Mouse (Mus musculus) limb, embryonic 10.5 days (tissue): ENCODE measurements at regions not wholly inside any gene's neighbourhood (a gene's known extent, or its start where the extent isn't known, plus 50 kb on each side); places are given as distances from the start of the nearest gene placed in this dataset.

Experiments used
- DNase-seq: peaks from one replicate; pipeline ENCODE4 v3.0.0-alpha.2; 2017; ENCODE audit warnings: low spot score
- H3K27ac ChIP-seq: fragments of 300-500 bp; sonication (generic); 2 replicates; pipeline ENCODE4 v1.5.1; 2016; ENCODE audit warnings: mild to moderate bottlenecking
- H3K27me3 ChIP-seq: fragments of 300-500 bp; sonication (generic); 2 replicates; pipeline ENCODE4 v1.6.1; 2016; ENCODE audit warnings: low read depth, mild to moderate bottlenecking; ENCODE audit not compliant: poor library complexity, severe bottlenecking
- H3K36me3 ChIP-seq: fragments of 300-500 bp; sonication (generic); 2 replicates; pipeline ENCODE4 v1.6.1; 2016; ENCODE audit warnings: mild to moderate bottlenecking, moderate library complexity
- H3K4me1 ChIP-seq: fragments of 300-500 bp; sonication (generic); 2 replicates; pipeline ENCODE4 v1.6.1; 2016
- H3K4me3 ChIP-seq: fragments of 300-500 bp; sonication (generic); 2 replicates; pipeline ENCODE4 v1.5.1; 2016; ENCODE audit warnings: mild to moderate bottlenecking, moderate library complexity
- H3K9me3 ChIP-seq: fragments of 300-500 bp; sonication (generic); replicated peaks from 2 replicates; pipeline ENCODE4 v1.6.1; 2016; ENCODE audit warnings: mild to moderate bottlenecking
- WGBS: fragments of 180-500 bp; shearing (Covaris S2); methylation state at CpG from one replicate; pipeline ENCODE4 v1.1.7; 2016; 5-methylcytosine and 5-hydroxymethylcytosine counted together

GRCm38 (mm10) chr9:23134006-23134405 lies 88.9 kb upstream of the Bmper start:
- Histone ChIP-seq H3K4me1 (peaks cover 13% of the 10 kb centered on the region), H3K36me3 (no peaks in the 10 kb centered on the region), H3K4me3 (no peak overlapping the region), H3K27ac (no peak overlapping the region; the same call in 1 of the 2 replicates), H3K27me3 (no peaks in the 10 kb centered on the region), H3K9me3 (no peaks in the 10 kb centered on the region)
- 98% methylated on average over 2 of the region's 2 CpGs for WGBS
- DNase-seq: no peak

- DNase-seq: no peak
- no peak overlapping the region for H3K4me3 ChIP-seq
- no peaks in the 10 kb centered on the region for H3K36me3 ChIP-seq
- peaks cover 13% of the 10 kb centered on the region for H3K4me1 ChIP-seq
- no peak overlapping the region; the same call in 1 of the 2 replicates for H3K27ac ChIP-seq
- no peaks in the 10 kb centered on the region for H3K9me3 ChIP-seq
- no peaks in the 10 kb centered on the region for H3K27me3 ChIP-seq
- 81% methylated on average over 12 of the region's 12 CpGs for WGBS
Measured at GRCm38 (mm10) chr9:23134421-23135118, 88.3 kb upstream of the Bmper start.

- no peak for DNase-seq
- no peaks in the 10 kb centered on the region for H3K9me3 ChIP-seq
Measured at GRCm38 (mm10) chr9:23136511-23136910, 86.4 kb upstream of the Bmper start.

GRCm38 (mm10) chr9:23137682-23138210 lies 85.1 kb upstream of the Bmper start:
- WGBS: 53% methylated on average over 5 of the region's 5 CpGs
- Histone ChIP-seq H3K36me3 (no peaks in the 10 kb centered on the region), H3K4me1 (peaks cover 13% of the 10 kb centered on the region), H3K4me3 (no peak overlapping the region), H3K27ac (no peak overlapping the region), H3K9me3 (no peaks in the 10 kb centered on the region), H3K27me3 (no peaks in the 10 kb centered on the region)
- DNase-seq: no peak

More at GRCm38 (mm10) chr9:23136511-23136910, 86.4 kb upstream of the Bmper start:
- no peaks in the 10 kb centered on the region for H3K36me3 ChIP-seq
- H3K27me3 ChIP-seq: no peaks in the 10 kb centered on the region
- peaks cover 13% of the 10 kb centered on the region for H3K4me1 ChIP-seq
- H3K27ac ChIP-seq: no peak overlapping the region
- 92% methylated on average over 5 of the region's 5 CpGs for WGBS
- no peak overlapping the region for H3K4me3 ChIP-seq

GRCm38 (mm10) chr9:23139580-23140162 lies 83.2 kb upstream of the Bmper start:
- H3K36me3 ChIP-seq: no peaks in the 10 kb centered on the region

GRCm38 (mm10) chr9:23144281-23144680 lies 78.6 kb upstream of the Bmper start:
- no peaks in the 10 kb centered on the region for H3K4me1 ChIP-seq
- H3K27me3 ChIP-seq: no peaks in the 10 kb centered on the region
- no peaks in the 10 kb centered on the region for H3K36me3 ChIP-seq
- WGBS: 80% methylated on average over 7 of the region's 7 CpGs
- no peak overlapping the region for H3K4me3 ChIP-seq
- no peaks in the 10 kb centered on the region for H3K9me3 ChIP-seq
- DNase-seq: no peak
- H3K27ac ChIP-seq: no peak overlapping the region

More at GRCm38 (mm10) chr9:23139580-23140162, 83.2 kb upstream of the Bmper start:
- Histone ChIP-seq H3K4me1 (peaks cover 8% of the 10 kb centered on the region), H3K27me3 (no peaks in the 10 kb centered on the region), H3K4me3 (no peak overlapping the region), H3K27ac (no peak overlapping the region), H3K9me3 (no peaks in the 10 kb centered on the region)
- WGBS: 77% methylated on average over 4 of the region's 4 CpGs
- DNase-seq: no peak

GRCm38 (mm10) chr9:23150338-23150737 lies 72.5 kb upstream of the Bmper start:
- H3K27me3 ChIP-seq: no peaks in the 10 kb centered on the region
- H3K9me3 ChIP-seq: no peaks in the 10 kb centered on the region
- no peaks in the 10 kb centered on the region for H3K36me3 ChIP-seq
- WGBS: 92% methylated on average over 6 of the region's 6 CpGs
- DNase-seq: no peak
- no peak overlapping the region for H3K4me3 ChIP-seq
- no peak overlapping the region for H3K27ac ChIP-seq
- H3K4me1 ChIP-seq: no peaks in the 10 kb centered on the region

GRCm38 (mm10) chr9:23150874-23151273 lies 72.0 kb upstream of the Bmper start:
- DNase-seq: no peak
- no peaks in the 10 kb centered on the region for H3K27me3 ChIP-seq
- 70% methylated on average over 3 of the region's 3 CpGs for WGBS
- no peaks in the 10 kb centered on the region for H3K9me3 ChIP-seq
- no peak overlapping the region for H3K4me3 ChIP-seq
- H3K4me1 ChIP-seq: no peaks in the 10 kb centered on the region
- H3K36me3 ChIP-seq: no peaks in the 10 kb centered on the region
- H3K27ac ChIP-seq: no peak overlapping the region

- Histone ChIP-seq H3K27ac (no peak overlapping the region), H3K27me3 (no peaks in the 10 kb centered on the region), H3K9me3 (no peaks in the 10 kb centered on the region), H3K36me3 (no peaks in the 10 kb centered on the region), H3K4me3 (no peak overlapping the region), H3K4me1 (no peaks in the 10 kb centered on the region)
- DNase-seq: no peak
- 89% methylated on average over 1 of the region's 1 CpGs for WGBS
Measured at GRCm38 (mm10) chr9:23151953-23152490, 70.9 kb upstream of the Bmper start.

GRCm38 (mm10) chr9:23156820-23157570 lies 65.9 kb upstream of the Bmper start:
- Histone ChIP-seq H3K36me3 (no peaks in the 10 kb centered on the region), H3K27ac (no peak overlapping the region), H3K4me1 (no peaks in the 10 kb centered on the region), H3K27me3 (no peaks in the 10 kb centered on the region), H3K4me3 (no peak overlapping the region), H3K9me3 (no peaks in the 10 kb centered on the region)
- 75% methylated on average over 5 of the region's 5 CpGs for WGBS
- no peak for DNase-seq

GRCm38 (mm10) chr9:23158499-23158898 lies 64.4 kb upstream of the Bmper start:
- no peak overlapping the region for H3K27ac ChIP-seq
- H3K4me3 ChIP-seq: no peak overlapping the region
- H3K27me3 ChIP-seq: no peaks in the 10 kb centered on the region
- no peaks in the 10 kb centered on the region for H3K4me1 ChIP-seq
- WGBS: 88% methylated on average over 1 of the region's 1 CpGs
- H3K9me3 ChIP-seq: no peaks in the 10 kb centered on the region
- no peak for DNase-seq
- H3K36me3 ChIP-seq: no peaks in the 10 kb centered on the region

- no peak overlapping the region for H3K27ac ChIP-seq
- DNase-seq: no peak
- WGBS: 86% methylated on average over 7 of the region's 7 CpGs
Measured at GRCm38 (mm10) chr9:23161346-23161745, 61.5 kb upstream of the Bmper start.

More at GRCm38 (mm10) chr9:23161346-23161745, 61.5 kb upstream of the Bmper start:
- Histone ChIP-seq H3K27me3 (no peaks in the 10 kb centered on the region), H3K9me3 (no peaks in the 10 kb centered on the region), H3K4me3 (no peak overlapping the region), H3K4me1 (no peaks in the 10 kb centered on the region), H3K36me3 (no peaks in the 10 kb centered on the region)
